Mouse (Mus musculus): ENCODE measurements around the gene Evi5l. TPM values are rescaled to one million over a fixed set of nuclear protein-coding genes. Genes with fewer than 3 reads are reported as not detected.

Evi5l gene
- 123 and 131 TPM in 2 replicates for polyA plus RNA-seq (2015; fragmentation: Nextera tagmentation; extraction: Ambion mirVana)

- Histone ChIP-seq H3K36me3 (ENCODE audit: control insufficient read depth, insufficient read depth, low read length) (no peaks in the 10 kb centered on the region), H3K4me3 (ENCODE audit: low read depth, low read length) (peak within 1 kb of the TSS; percentile 96), H3K4me2 (ENCODE audit: low read length) (peak within 1 kb of the TSS; percentile 78), H3K27me3 (ENCODE audit: control insufficient read depth, insufficient read depth, low read depth, low read length) (no peaks in the 10 kb centered on the region), H3K9ac (ENCODE audit: low read depth, low read length) (peak within 1 kb of the TSS; percentile 96), H3K4me1 (ENCODE audit: control insufficient read depth, insufficient read depth, low read length) (peaks cover 43% of the 10 kb centered on the region), H3K27ac (ENCODE audit: low read length) (peak within 1 kb of the TSS; percentile 87), H3K9me3 (replicated peaks; ENCODE audit: control insufficient read depth, low read length, poor library complexity, severe bottlenecking) (no peaks in the 10 kb centered on the region)
- 1% methylated on average over 51 of the region's 51 CpGs for WGBS
- peak; percentile 98 for ATAC-seq
Measured at GRCm38 (mm10) chr8:4165852-4166751, at the start of gene Evi5l. Evi5l (plus strand) TSS chr8:4166567.

DNA sequence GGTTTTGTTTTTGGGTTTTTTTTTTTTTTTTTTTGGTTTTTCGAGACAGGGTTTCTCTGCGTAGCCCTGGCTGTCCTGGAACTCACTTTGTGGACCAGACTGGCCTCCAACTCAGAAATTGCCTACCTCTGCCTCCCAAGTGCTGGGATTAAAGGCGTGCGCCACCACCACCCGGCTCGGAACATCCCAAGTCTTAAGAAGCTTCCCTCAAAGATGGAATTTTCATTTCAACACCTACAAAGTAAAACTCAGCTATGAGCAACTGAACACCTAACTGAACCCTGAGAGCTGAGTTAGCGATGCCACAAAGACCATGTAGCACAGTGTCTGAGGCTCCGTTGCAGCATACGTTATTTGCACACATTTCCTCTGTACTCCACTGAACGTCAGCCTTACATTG lies 32.6 kb upstream of the Evi5l start, which contains the start of gene Cd209g:
Cd209g (plus strand) TSS at position 301 of the 400 bp plus-strand sequence.
- no peaks in the 10 kb centered on the region for H3K4me1 ChIP-seq (ENCODE audit: control insufficient read depth, insufficient read depth, low read length)

GRCm38 (mm10) chr8:4139660-4140646 lies 26.4 kb upstream of the Evi5l start:
- peak; percentile 83 for ATAC-seq
- no peaks in the 10 kb centered on the region for H3K4me1 ChIP-seq (ENCODE audit: control insufficient read depth, insufficient read depth, low read length)
- no peaks in the 10 kb centered on the region for H3K36me3 ChIP-seq (ENCODE audit: control insufficient read depth, insufficient read depth, low read length)
- no peaks in the 10 kb centered on the region; the same call in 1 of the 2 replicates for H3K27me3 ChIP-seq (ENCODE audit: control insufficient read depth, insufficient read depth, low read depth, low read length)
- peak overlapping the region; percentile 36 for H3K4me2 ChIP-seq (ENCODE audit: low read length)
- 12% methylated on average over 12 of the region's 12 CpGs for WGBS
- no peaks in the 10 kb centered on the region for H3K9me3 ChIP-seq (replicated peaks; ENCODE audit: control insufficient read depth, low read length, poor library complexity, severe bottlenecking)
- H3K27ac ChIP-seq (ENCODE audit: low read length), result no peak overlapping the region
- H3K9ac ChIP-seq (ENCODE audit: low read depth, low read length), result no peak overlapping the region
- H3K4me3 ChIP-seq (ENCODE audit: low read depth, low read length), result no peak overlapping the region

More for the DNA sequence above, 32.6 kb upstream of the Evi5l start, which contains the start of gene Cd209g:
- Histone ChIP-seq H3K36me3 (ENCODE audit: control insufficient read depth, insufficient read depth, low read length) (no peaks in the 10 kb centered on the region), H3K9me3 (replicated peaks; ENCODE audit: control insufficient read depth, low read length, poor library complexity, severe bottlenecking) (no peaks in the 10 kb centered on the region), H3K4me2 (ENCODE audit: low read length) (no peak within 1 kb of the TSS), H3K4me3 (ENCODE audit: low read depth, low read length) (no peak within 1 kb of the TSS), H3K27ac (ENCODE audit: low read length) (no peak within 1 kb of the TSS), H3K27me3 (ENCODE audit: control insufficient read depth, insufficient read depth, low read depth, low read length) (no peaks in the 10 kb centered on the region; the same call in 1 of the 2 replicates), H3K9ac (ENCODE audit: low read depth, low read length) (no peak within 1 kb of the TSS)
- no peak for ATAC-seq
- 92% methylated on average over 10 of the region's 10 CpGs for WGBS

- no peaks in the 10 kb centered on the region for H3K9me3 ChIP-seq (replicated peaks; ENCODE audit: control insufficient read depth, low read length, poor library complexity, severe bottlenecking)
- no peak for ATAC-seq
Measured at GRCm38 (mm10) chr8:4141721-4142120, 24.6 kb upstream of the Evi5l start.

DNA sequence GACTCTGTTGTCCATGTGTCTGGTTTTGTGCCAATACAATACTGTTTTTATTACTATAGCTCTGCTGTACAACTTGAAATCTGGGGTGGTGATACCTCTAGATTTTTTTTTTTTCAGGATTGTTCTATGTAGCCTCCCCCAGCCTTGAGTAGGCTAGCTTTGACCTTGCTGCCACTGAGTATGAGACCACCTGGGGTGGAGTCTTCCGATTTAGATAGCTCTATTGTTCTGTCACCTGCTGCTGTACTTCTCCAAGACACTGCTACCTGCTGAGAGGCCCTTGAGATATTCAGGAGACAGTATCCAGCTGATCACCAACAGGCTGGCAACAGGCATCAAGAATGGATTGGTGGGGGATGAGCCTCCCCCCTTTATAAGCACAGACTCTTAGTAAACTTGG lies 19.1 kb upstream of the Evi5l start:
- Histone ChIP-seq H3K27ac (ENCODE audit: low read length) (no peak overlapping the region), H3K4me2 (ENCODE audit: low read length) (no peak overlapping the region), H3K4me3 (ENCODE audit: low read depth, low read length) (no peak overlapping the region), H3K27me3 (ENCODE audit: control insufficient read depth, insufficient read depth, low read depth, low read length) (no peaks in the 10 kb centered on the region), H3K9me3 (replicated peaks; ENCODE audit: control insufficient read depth, low read length, poor library complexity, severe bottlenecking) (peaks cover 10% of the 10 kb centered on the region), H3K9ac (ENCODE audit: low read depth, low read length) (no peak overlapping the region), H3K4me1 (ENCODE audit: control insufficient read depth, insufficient read depth, low read length) (no peaks in the 10 kb centered on the region), H3K36me3 (ENCODE audit: control insufficient read depth, insufficient read depth, low read length) (no peaks in the 10 kb centered on the region)
- no peak for ATAC-seq
- WGBS, result 19% methylated on average over 1 of the region's 1 CpGs

More at GRCm38 (mm10) chr8:4141721-4142120, 24.6 kb upstream of the Evi5l start:
- no peak overlapping the region for H3K4me3 ChIP-seq (ENCODE audit: low read depth, low read length)
- no peaks in the 10 kb centered on the region for H3K36me3 ChIP-seq (ENCODE audit: control insufficient read depth, insufficient read depth, low read length)
- no peak overlapping the region for H3K27ac ChIP-seq (ENCODE audit: low read length)
- 67% methylated on average over 3 of the region's 3 CpGs for WGBS
- H3K4me2 ChIP-seq (ENCODE audit: low read length), result no peak overlapping the region
- H3K27me3 ChIP-seq (ENCODE audit: control insufficient read depth, insufficient read depth, low read depth, low read length), result no peaks in the 10 kb centered on the region; the same call in 1 of the 2 replicates
- no peaks in the 10 kb centered on the region for H3K4me1 ChIP-seq (ENCODE audit: control insufficient read depth, insufficient read depth, low read length)
- no peak overlapping the region for H3K9ac ChIP-seq (ENCODE audit: low read depth, low read length)

GRCm38 (mm10) chr8:4154878-4155277 lies 11.5 kb upstream of the Evi5l start:
- Histone ChIP-seq H3K4me3 (ENCODE audit: low read depth, low read length) (no peak overlapping the region), H3K27me3 (ENCODE audit: control insufficient read depth, insufficient read depth, low read depth, low read length) (no peaks in the 10 kb centered on the region; the same call in 1 of the 2 replicates), H3K4me1 (ENCODE audit: control insufficient read depth, insufficient read depth, low read length) (no peaks in the 10 kb centered on the region), H3K9me3 (replicated peaks; ENCODE audit: control insufficient read depth, low read length, poor library complexity, severe bottlenecking) (peaks cover 10% of the 10 kb centered on the region), H3K4me2 (ENCODE audit: low read length) (no peak overlapping the region), H3K27ac (ENCODE audit: low read length) (no peak overlapping the region), H3K9ac (ENCODE audit: low read depth, low read length) (no peak overlapping the region), H3K36me3 (ENCODE audit: control insufficient read depth, insufficient read depth, low read length) (no peaks in the 10 kb centered on the region)
- ATAC-seq, result no peak

DNA sequence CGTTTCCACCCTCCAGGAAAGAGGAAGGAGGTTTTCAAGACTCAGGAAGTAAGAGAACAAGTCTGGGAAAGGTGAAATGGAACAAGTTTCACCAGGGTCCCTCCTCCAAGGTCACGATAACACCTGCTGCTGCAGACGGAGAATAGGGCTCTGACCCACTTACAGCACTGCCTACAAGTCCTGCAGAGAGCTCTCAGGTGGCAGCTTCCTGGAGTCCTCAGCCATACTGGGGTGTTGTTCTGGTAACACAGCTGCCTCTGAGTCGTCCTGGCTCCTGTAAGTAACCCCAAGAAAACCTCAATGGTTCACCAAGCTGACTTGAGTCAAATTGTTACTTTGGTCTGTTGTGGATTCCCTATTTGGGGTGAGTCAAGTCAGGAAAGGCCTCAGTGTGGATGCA lies 3.6 kb upstream of the Evi5l start:
- no peak overlapping the region for H3K9ac ChIP-seq (ENCODE audit: low read depth, low read length)
- ATAC-seq, result no peak
- H3K9me3 ChIP-seq (replicated peaks; ENCODE audit: control insufficient read depth, low read length, poor library complexity, severe bottlenecking), result no peaks in the 10 kb centered on the region
- H3K4me1 ChIP-seq (ENCODE audit: control insufficient read depth, insufficient read depth, low read length), result peaks cover 12% of the 10 kb centered on the region
- no peaks in the 10 kb centered on the region for H3K36me3 ChIP-seq (ENCODE audit: control insufficient read depth, insufficient read depth, low read length)
- no peak overlapping the region for H3K4me3 ChIP-seq (ENCODE audit: low read depth, low read length)
- H3K4me2 ChIP-seq (ENCODE audit: low read length), result no peak overlapping the region
- H3K27me3 ChIP-seq (ENCODE audit: control insufficient read depth, insufficient read depth, low read depth, low read length), result no peaks in the 10 kb centered on the region
- no peak overlapping the region for H3K27ac ChIP-seq (ENCODE audit: low read length)
- WGBS, result 65% methylated on average over 4 of the region's 4 CpGs

- Histone ChIP-seq H3K9ac (ENCODE audit: low read depth, low read length) (peak overlapping the region; percentile 73), H3K36me3 (ENCODE audit: control insufficient read depth, insufficient read depth, low read length) (no peaks in the 10 kb centered on the region), H3K4me2 (ENCODE audit: low read length) (peak overlapping the region; percentile 59), H3K27ac (ENCODE audit: low read length) (peak overlapping the region; percentile 87), H3K4me1 (ENCODE audit: control insufficient read depth, insufficient read depth, low read length) (peaks cover 37% of the 10 kb centered on the region), H3K27me3 (ENCODE audit: control insufficient read depth, insufficient read depth, low read depth, low read length) (no peaks in the 10 kb centered on the region), H3K4me3 (ENCODE audit: low read depth, low read length) (peak overlapping the region; percentile 51), H3K9me3 (replicated peaks; ENCODE audit: control insufficient read depth, low read length, poor library complexity, severe bottlenecking) (no peaks in the 10 kb centered on the region)
- 4% methylated on average over 13 of the region's 13 CpGs for WGBS
- ATAC-seq, result peak; percentile 0; the same call in 1 of the 2 replicates
Measured at GRCm38 (mm10) chr8:4165176-4165851, 1.1 kb upstream of the Evi5l start.
